ENCODE assay signal across 8 mouse cellular contexts in genomic region chr4:151138135-151138534, GRCm38 (mm10). TPM values are rescaled to one million over a fixed set of nuclear protein-coding genes. Genes with fewer than 3 reads are reported as not detected.
DNase-seq lines count a peak whose midpoint lies in the region; ATAC-seq and TF ChIP-seq lines count a peak whose summit lies in the region.
"Had no signal": no experiment of that assay in that cellular context is flagged by ENCODE, and none has a peak within 500 bp of the region (broad histone marks: within the 10 kb centered on the region; RNA-seq: fewer than 3 reads in every experiment).

No protein-coding gene starts in this region.

- no peaks in the 10 kb centered on the region for H3K36me3 ChIP-seq in kidney, adult 2 months (ENCODE audit: control insufficient read depth, insufficient read depth, low read length)
- H3K36me3 ChIP-seq in midbrain, embryonic 12.5 days = no peaks in the 10 kb centered on the region
- H3K36me3 ChIP-seq: liver, embryonic 13.5 days had no signal

- no peak for TF ChIP-seq CTCF in kidney, adult 2 months (conservative IDR thresholded peaks at IDR 0.05; ENCODE audit: insufficient read depth, insufficient read length, low read depth, low read length)

- peak; percentile 20 for DNase-seq in kidney, adult 2 months
- DNase-seq in kidney, postnatal 4 days = no peak
- DNase-seq in adrenal gland, postnatal 14 days = peak; percentile 30
- peak; percentile 52 for DNase-seq in fat pad, adult 2 months (ENCODE audit: extremely low read depth, low read depth, low spot score)
- no peak for DNase-seq in urinary bladder, postnatal 10 days (ENCODE audit: low spot score)
- DNase-seq: liver, embryonic 13.5 days had no signal

- H3K4me1 ChIP-seq in kidney, adult 2 months (ENCODE audit: control insufficient read depth, insufficient read depth, low read length) = no peaks in the 10 kb centered on the region
- H3K4me1 ChIP-seq in midbrain, embryonic 12.5 days = peaks cover 40% of the 10 kb centered on the region
- H3K4me1 ChIP-seq: liver, embryonic 13.5 days had no signal

- peak overlapping the region; percentile 54 for H3K4me2 ChIP-seq in midbrain, embryonic 12.5 days (replicated peaks)
- H3K4me2 ChIP-seq: liver, embryonic 13.5 days had no signal

- no peak overlapping the region for H3K27ac ChIP-seq in kidney, adult 2 months (ENCODE audit: insufficient read depth, low read depth, low read length)
- peak overlapping the region; percentile 94 for H3K27ac ChIP-seq in midbrain, embryonic 12.5 days (replicated peaks)
- H3K27ac ChIP-seq: liver, embryonic 13.5 days had no signal

- no peak for ATAC-seq in midbrain, embryonic 12.5 days (ENCODE audit: low FRiP score, low read depth)
- no peak for ATAC-seq in granulocyte monocyte progenitor cell, adult 5-6 weeks (replicated peaks; ENCODE audit: poor library complexity, severe bottlenecking)

- no peaks in the 10 kb centered on the region for H3K9me3 ChIP-seq in midbrain, embryonic 12.5 days
- H3K9me3 ChIP-seq: liver, embryonic 13.5 days had no signal

- H3K27me3 ChIP-seq in kidney, adult 2 months (replicated peaks; ENCODE audit: control insufficient read depth, insufficient read depth, low read length) = no peaks in the 10 kb centered on the region
- peaks cover 52% of the 10 kb centered on the region for H3K27me3 ChIP-seq in midbrain, embryonic 12.5 days

- 20% methylated on average over 10 of the region's 10 CpGs for WGBS in kidney, adult 2 months
- 36% methylated on average over 10 of the region's 10 CpGs for WGBS in midbrain, embryonic 12.5 days

- TF ChIP-seq POLR2A in kidney, adult 2 months (IDR thresholded peaks at IDR 0.05; ENCODE audit: low read depth, low read length) = no peak

- peak overlapping the region; percentile 35 for H3K9ac ChIP-seq in midbrain, embryonic 12.5 days (replicated peaks)
- H3K9ac ChIP-seq: liver, embryonic 13.5 days had no signal

- H3K4me3 ChIP-seq in kidney, adult 2 months (ENCODE audit: insufficient read depth, low read depth, low read length) = no peak overlapping the region
- H3K4me3 ChIP-seq in midbrain, embryonic 12.5 days = no peak overlapping the region
- H3K4me3 ChIP-seq: liver, embryonic 13.5 days had no signal

RNA-seq across cellular contexts. Expression of gene Gm13090, which starts 48.8 kb away (rescaled TPM):
- polyA plus RNA-seq in kidney, adult 2 months (2012; rRNA removed) = not detected in 2 replicates
- total RNA-seq in adrenal gland, postnatal 14 days (2021) = not detected in 2 replicates
- polyA plus RNA-seq in midbrain, embryonic 12.5 days (2016; fragmentation: Nextera tagmentation; extraction: Ambion mirVana) = 0.43 TPM in 1 of 2 replicates, not detected in the other
- total RNA-seq in granulocyte monocyte progenitor cell, adult 5-6 weeks (2014; fragmentation: Nextera tagmentation) = not detected in 2 replicates
- not detected in 2 replicates for total RNA-seq in granulocyte monocyte progenitor cell, adult 5-6 weeks (2017)
- polyA plus RNA-seq: liver, embryonic 13.5 days had no signal

Comparison
In these comparisons a context has a peak if more than half of its experiments do, and no peak if none do; other contexts are left out.
1. DNase-seq: peak in kidney, adult 2 months (single experiment), adrenal gland, postnatal 14 days (single experiment) and fat pad, adult 2 months (single experiment); none in kidney, postnatal 4 days (0 of 2) and urinary bladder, postnatal 10 days (single experiment).